Mouse (Mus musculus): ENCODE data around the gene Hoga1. TPM values are rescaled to one million over a fixed set of nuclear protein-coding genes. Genes with fewer than 3 reads are reported as not detected.

Gene Hoga1
- 0.93 TPM in 1 of 2 replicates, not detected in the other for polyA plus RNA-seq (2012; ENCODE audit: insufficient read depth, low replicate concordance)

DNA sequence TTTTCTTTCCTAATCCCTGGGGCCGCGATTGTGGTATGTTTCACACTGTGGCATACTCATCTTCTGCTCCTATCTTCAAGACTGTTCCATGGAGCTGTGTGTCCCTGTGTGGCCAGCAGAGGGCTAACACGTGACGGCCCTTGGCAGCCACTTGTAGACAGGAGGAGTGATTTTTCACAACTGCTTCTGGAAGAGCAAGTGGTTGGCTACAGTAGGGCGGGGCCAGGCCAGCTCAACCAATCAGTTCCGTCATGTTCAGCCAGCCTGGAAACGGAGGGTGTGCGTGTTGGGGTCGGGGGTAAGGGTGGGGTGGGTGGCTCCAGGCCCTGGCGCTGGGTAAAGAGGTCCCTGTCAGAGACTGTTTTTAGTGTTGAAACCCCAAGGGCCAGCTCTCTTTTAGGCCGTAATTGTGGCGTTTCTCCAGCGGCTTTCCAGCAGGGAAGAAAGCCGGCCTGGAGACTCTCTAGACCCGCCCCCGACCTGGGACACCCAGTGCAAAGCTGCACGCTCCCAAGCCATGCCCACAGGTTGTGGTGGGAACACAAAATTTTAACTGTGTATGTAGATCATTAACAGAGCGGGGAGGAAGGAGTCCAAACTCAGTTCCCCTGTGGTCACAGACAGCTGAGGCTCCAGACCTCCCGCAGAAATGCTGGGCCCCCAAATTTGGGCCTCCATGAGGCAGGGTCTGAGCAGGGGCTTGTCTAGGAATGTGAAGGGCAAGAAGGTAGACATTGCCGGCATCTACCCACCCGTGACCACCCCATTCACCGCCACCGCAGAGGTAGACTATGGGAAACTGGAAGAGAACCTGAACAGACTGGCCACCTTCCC is at the start of gene Hoga1:
Gene Hoga1, plus strand, starts transcription at position 342 of the 834 bp plus-strand sequence.
- H3K9me3 ChIP-seq = no peaks in the 10 kb centered on the region
- H3K4me3 ChIP-seq (replicated peaks) = peak within 1 kb of the TSS; percentile 72
- H3K4me1 ChIP-seq = peaks cover 12% of the 10 kb centered on the region
- peaks cover 52% of the 10 kb centered on the region for H3K27me3 ChIP-seq (replicated peaks)
- H3K36me3 ChIP-seq (replicated peaks; ENCODE audit: low read length) = no peaks in the 10 kb centered on the region
- TF ChIP-seq FLI1 (IDR thresholded peaks at IDR 0.05; ENCODE audit: low read length) (no peak), GATA1 (IDR thresholded peaks at IDR 0.05; ENCODE audit: borderline replicate concordance, low read length) (no peak)

DNA sequence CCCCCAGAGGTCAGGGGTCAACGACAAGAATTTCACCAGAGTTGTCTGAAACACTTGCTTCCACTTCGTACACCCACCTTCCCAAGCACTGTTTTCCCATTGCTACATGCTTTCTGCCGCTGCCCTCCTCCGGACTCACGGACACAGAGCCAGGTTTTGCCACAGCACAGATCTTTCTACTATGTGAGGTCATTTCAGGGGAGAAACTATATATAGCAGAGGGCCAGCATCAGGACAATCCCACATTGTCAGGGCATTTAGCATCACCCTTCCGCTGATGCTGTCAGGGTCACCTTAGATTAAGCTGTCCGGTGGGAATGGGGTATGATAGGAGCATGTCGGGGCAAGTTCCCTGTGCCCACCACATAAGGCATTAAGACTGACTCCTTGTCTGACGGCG is 48.3 kb upstream of the Hoga1 start:
- Histone ChIP-seq H3K36me3 (replicated peaks; ENCODE audit: low read length) (peaks cover 11% of the 10 kb centered on the region), H3K9me3 (no peaks in the 10 kb centered on the region), H3K4me1 (peaks cover 66% of the 10 kb centered on the region), H3K27me3 (replicated peaks) (peaks cover 31% of the 10 kb centered on the region), H3K4me3 (replicated peaks) (no peak overlapping the region)
- no peak for TF ChIP-seq GATA1 (IDR thresholded peaks at IDR 0.05; ENCODE audit: borderline replicate concordance, low read length)
- TF ChIP-seq FLI1 (IDR thresholded peaks at IDR 0.05; ENCODE audit: low read length) = no peak

DNA sequence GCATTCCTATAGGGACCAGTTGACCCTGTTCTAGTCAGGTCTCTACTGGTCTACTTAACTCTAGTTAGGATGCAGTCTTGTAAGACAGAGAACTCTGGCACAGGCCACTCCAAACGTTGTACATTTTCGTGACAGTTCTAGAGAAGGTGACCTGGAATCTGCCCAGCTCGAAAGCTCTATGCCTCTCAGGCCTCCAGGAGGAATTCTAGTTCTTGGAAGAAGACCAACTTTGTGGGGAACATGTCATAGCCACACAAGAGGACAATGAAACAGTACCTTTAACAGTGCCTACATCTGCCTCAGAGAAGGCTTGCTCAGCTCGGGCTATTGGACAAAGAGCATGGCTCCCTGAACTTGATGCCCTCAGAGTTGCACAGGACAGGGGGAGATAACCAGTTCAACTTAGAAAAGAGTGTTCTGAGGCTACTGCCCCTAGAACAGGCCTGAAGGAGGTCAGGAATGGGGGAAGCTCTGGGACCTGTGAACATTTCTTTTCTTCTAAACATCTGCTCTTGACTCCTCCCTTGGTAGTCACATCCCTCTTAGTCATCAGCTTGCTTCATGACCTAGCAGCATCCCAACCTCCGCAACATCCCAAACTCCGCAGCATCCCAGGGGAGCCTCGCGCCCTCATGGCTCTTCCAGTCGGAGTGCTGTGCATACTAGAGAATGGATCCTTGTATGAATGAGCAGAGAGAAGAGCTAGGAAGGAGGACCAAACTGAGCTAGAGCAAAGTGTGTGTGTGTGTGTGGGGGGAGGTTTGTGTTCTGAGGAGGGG is 46.5 kb upstream of the Hoga1 start:
- Histone ChIP-seq H3K4me1 (peaks cover 53% of the 10 kb centered on the region), H3K36me3 (replicated peaks; ENCODE audit: low read length) (peaks cover 9% of the 10 kb centered on the region)
- TF ChIP-seq GATA1 (IDR thresholded peaks at IDR 0.05; ENCODE audit: borderline replicate concordance, low read length) = no peak
- no peak for TF ChIP-seq FLI1 (IDR thresholded peaks at IDR 0.05; ENCODE audit: low read length)

DNA sequence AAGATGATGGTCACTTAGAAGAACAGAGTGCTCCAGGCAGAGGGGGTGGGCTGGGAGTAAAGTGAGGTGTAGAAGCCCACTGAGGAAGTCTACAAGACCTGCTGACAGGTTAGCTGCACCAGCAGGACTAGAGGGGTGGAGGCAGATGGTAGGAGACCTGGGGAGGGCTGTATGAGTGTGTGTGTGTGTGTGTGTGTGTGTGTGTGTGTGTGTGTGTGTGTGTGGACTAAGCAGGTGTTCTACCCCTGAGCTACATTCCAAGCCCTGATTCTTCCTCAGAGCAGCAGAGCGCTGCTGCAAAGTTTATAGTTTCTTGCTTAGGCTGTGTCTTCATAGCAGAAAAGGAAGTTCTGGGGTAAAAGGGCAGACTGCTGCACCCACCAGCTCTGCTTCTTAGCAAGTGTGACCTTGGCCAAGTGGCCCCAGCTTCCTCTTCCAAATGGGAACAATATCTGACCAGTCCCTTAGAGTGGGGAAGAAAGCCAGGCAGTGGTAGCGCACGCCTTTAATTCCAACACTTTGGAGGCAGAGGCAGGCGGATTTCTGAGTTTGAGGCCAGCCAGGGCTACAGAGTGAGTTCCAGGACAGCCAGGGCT is 45.6 kb upstream of the Hoga1 start:
- Histone ChIP-seq H3K9me3 (no peaks in the 10 kb centered on the region), H3K4me3 (replicated peaks) (no peak overlapping the region), H3K36me3 (replicated peaks; ENCODE audit: low read length) (peaks cover 9% of the 10 kb centered on the region), H3K27me3 (replicated peaks) (peaks cover 41% of the 10 kb centered on the region), H3K4me1 (peaks cover 51% of the 10 kb centered on the region)
- TF ChIP-seq FLI1 (IDR thresholded peaks at IDR 0.05; ENCODE audit: low read length) (no peak), GATA1 (IDR thresholded peaks at IDR 0.05; ENCODE audit: borderline replicate concordance, low read length) (no peak)

More for the DNA sequence above, 46.5 kb upstream of the Hoga1 start:
- Histone ChIP-seq H3K4me3 (replicated peaks) (no peak overlapping the region), H3K9me3 (no peaks in the 10 kb centered on the region), H3K27me3 (replicated peaks) (peaks cover 37% of the 10 kb centered on the region)

DNA sequence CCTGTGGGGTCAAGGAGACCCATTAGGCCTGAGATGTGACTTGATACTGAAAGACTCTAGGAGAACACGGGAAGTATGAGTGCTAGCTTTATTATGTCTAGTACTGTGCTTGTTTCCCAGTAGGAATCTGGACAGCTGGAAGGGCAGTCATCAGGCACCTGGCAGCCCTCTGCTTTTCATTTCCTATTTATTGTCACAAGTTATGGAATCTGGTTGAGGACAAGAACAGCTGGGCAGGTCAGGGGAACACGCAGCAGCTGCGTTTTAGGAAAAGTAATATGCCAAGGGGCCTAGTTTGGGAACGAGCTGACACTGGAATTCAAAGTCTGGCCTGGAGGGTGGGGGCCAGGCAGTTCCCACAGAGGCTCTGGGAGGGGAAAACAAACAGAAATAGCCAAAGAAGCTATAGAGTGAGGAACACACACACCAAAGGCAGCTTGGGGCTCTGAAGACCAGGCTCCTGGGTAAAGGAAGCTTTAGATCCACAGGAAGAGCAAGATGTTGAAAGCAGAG is 44.9 kb upstream of the Hoga1 start:
- peaks cover 55% of the 10 kb centered on the region for H3K4me1 ChIP-seq
- no peak for TF ChIP-seq GATA1 (IDR thresholded peaks at IDR 0.05; ENCODE audit: borderline replicate concordance, low read length)
- no peak for TF ChIP-seq FLI1 (IDR thresholded peaks at IDR 0.05; ENCODE audit: low read length)

DNA sequence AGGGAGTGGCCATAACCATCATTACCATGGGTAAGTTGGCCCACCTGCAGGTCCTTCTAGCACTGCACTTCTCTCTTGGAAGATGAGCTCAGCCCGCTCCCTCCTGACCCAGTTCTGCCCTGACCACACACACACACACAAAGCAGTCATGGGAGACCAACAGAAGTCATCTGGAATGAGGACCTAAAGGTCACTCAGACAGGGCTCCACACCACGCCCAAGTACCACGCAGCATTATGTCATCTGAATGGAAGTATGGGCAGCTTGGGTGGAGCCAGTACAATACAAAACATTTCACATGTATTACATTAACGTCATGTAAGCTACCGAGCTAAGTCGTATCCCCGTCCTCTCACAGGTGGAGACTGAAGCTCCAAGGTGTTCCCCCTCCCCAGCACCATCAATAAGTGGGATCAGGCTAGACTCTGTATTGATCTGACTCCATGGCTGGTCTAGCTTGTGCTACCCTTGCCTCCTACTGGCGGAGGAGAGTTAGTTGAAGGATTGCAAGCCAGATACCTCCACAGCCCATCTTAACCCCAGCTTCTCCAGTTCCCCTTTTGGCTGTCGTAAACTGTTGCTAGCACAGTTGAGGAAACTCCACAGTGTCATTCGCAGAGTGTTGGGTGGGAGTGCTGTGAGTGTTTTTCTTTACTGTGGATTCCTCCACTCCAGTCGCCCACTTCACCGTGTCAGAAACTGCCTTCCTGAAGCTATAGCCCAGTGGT is 44.0 kb upstream of the Hoga1 start:
- Histone ChIP-seq H3K4me3 (replicated peaks) (no peak overlapping the region), H3K4me1 (peaks cover 56% of the 10 kb centered on the region), H3K9me3 (no peaks in the 10 kb centered on the region), H3K27me3 (replicated peaks) (peaks cover 43% of the 10 kb centered on the region), H3K36me3 (replicated peaks; ENCODE audit: low read length) (peaks cover 3% of the 10 kb centered on the region)
- TF ChIP-seq FLI1 (IDR thresholded peaks at IDR 0.05; ENCODE audit: low read length) (no peak), GATA1 (IDR thresholded peaks at IDR 0.05; ENCODE audit: borderline replicate concordance, low read length) (no peak)

More for the DNA sequence above, 44.9 kb upstream of the Hoga1 start:
- Histone ChIP-seq H3K9me3 (no peaks in the 10 kb centered on the region), H3K36me3 (replicated peaks; ENCODE audit: low read length) (peaks cover 6% of the 10 kb centered on the region), H3K4me3 (replicated peaks) (no peak overlapping the region), H3K27me3 (replicated peaks) (peaks cover 43% of the 10 kb centered on the region)

DNA sequence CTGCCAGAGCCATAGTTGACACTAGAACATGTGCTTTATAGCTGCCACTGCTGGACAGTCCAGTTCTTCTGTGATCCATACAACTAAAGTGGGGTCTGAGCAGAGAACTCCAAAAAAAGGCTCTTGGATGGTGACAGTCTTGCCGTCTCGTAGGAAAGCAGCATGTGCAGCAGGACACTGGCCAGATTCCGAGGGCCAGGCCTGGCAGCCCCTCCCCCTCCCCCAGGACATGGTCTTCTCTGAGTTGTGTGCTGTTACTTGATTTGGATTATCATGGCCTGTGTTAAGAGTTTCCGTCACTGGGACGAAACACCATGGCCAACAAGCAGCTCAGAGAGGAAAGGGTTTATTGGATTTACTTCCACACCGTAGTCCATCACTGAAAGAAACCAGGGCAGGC is 41.2 kb upstream of the Hoga1 start:
- H3K36me3 ChIP-seq (replicated peaks; ENCODE audit: low read length) = peaks cover 7% of the 10 kb centered on the region
- H3K27me3 ChIP-seq (replicated peaks) = peaks cover 47% of the 10 kb centered on the region

DNA sequence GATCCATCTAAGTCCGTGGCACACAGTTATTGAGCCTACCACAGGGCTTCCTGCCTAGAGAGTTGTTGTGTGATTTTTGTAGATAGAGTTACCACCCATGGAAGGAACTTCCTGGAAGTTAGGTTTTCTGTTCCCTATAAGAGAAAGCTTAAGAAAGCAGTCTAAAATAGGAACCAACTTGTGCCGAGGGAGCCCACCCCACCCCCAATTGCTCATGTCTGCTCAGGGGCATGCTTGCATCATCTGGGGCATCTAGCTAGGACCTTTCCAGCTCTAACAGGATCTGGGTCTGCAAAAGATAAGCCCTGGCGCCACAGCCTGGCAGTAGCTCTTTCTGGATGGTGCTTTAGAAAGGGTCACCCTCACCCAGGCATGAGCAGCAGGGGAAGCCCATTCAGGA is 39.8 kb upstream of the Hoga1 start:
- Histone ChIP-seq H3K36me3 (replicated peaks; ENCODE audit: low read length) (peaks cover 7% of the 10 kb centered on the region), H3K9me3 (no peaks in the 10 kb centered on the region), H3K27me3 (replicated peaks) (peaks cover 54% of the 10 kb centered on the region), H3K4me1 (peaks cover 59% of the 10 kb centered on the region), H3K4me3 (replicated peaks) (peak overlapping the region; percentile 57)
- TF ChIP-seq GATA1 (IDR thresholded peaks at IDR 0.05; ENCODE audit: borderline replicate concordance, low read length) = no peak
- TF ChIP-seq FLI1 (IDR thresholded peaks at IDR 0.05; ENCODE audit: low read length) = no peak

More for the DNA sequence above, 41.2 kb upstream of the Hoga1 start:
- Histone ChIP-seq H3K4me3 (replicated peaks) (no peak overlapping the region), H3K9me3 (no peaks in the 10 kb centered on the region), H3K4me1 (peaks cover 66% of the 10 kb centered on the region)
- TF ChIP-seq GATA1 (IDR thresholded peaks at IDR 0.05; ENCODE audit: borderline replicate concordance, low read length) (no peak), FLI1 (IDR thresholded peaks at IDR 0.05; ENCODE audit: low read length) (no peak)

DNA sequence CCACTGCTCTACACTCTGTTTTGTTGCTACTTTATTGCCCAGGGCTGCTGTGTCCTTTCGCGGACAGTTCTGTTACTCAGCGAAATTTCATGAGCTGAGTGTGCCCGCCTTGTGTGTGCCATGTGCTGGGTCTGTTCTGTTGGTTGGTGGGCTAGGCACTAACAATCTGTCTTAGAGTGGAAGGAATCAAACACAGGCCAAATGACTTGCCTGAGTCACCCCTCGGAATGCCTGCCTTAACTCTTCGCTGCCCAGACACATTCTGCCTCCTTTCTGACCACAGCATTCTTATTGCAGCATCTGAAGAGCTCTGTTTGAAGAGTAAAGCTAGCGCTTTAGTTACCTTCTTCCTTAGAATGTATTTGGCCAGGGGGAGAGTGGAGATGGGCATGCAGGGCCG is 38.8 kb upstream of the Hoga1 start:
- Histone ChIP-seq H3K27me3 (replicated peaks) (peaks cover 56% of the 10 kb centered on the region), H3K9me3 (no peaks in the 10 kb centered on the region), H3K36me3 (replicated peaks; ENCODE audit: low read length) (peaks cover 8% of the 10 kb centered on the region), H3K4me1 (peaks cover 57% of the 10 kb centered on the region), H3K4me3 (replicated peaks) (no peak overlapping the region)
- no peak for TF ChIP-seq FLI1 (IDR thresholded peaks at IDR 0.05; ENCODE audit: low read length)
- no peak for TF ChIP-seq GATA1 (IDR thresholded peaks at IDR 0.05; ENCODE audit: borderline replicate concordance, low read length)
